Mouse (Mus musculus): ENCODE measurements around the gene Kif26b. TPM values are rescaled to one million over a fixed set of nuclear protein-coding genes. Genes with fewer than 3 reads are reported as not detected.

Kif26b gene
- polyA plus RNA-seq, 1 experiment from 2014 or later, result 4.7 TPM

- Histone ChIP-seq H3K27me3 (ENCODE audit: poor library complexity, severe bottlenecking) (no peaks in the 10 kb centered on the region), H3K27ac (no peak overlapping the region), H3K9me3 (peaks cover 4% of the 10 kb centered on the region; the same call in 1 of the 2 replicates), H3K36me3 (replicated peaks) (no peaks in the 10 kb centered on the region), H3K4me1 (no peaks in the 10 kb centered on the region; the same call in 1 of the 2 replicates), H3K4me3 (no peak overlapping the region)
- WGBS, result 89% methylated on average over 9 of the region's 9 CpGs
- DNase-seq (ENCODE audit: extremely low spot score, low spot score), result no peak
Observed at GRCm38 (mm10) chr1:178749786-178750185, 220.9 kb downstream of the Kif26b start.

- 62% methylated on average over 3 of the region's 3 CpGs for WGBS
- Histone ChIP-seq H3K27me3 (ENCODE audit: poor library complexity, severe bottlenecking) (no peaks in the 10 kb centered on the region), H3K4me1 (no peaks in the 10 kb centered on the region), H3K36me3 (replicated peaks) (no peaks in the 10 kb centered on the region), H3K9me3 (no peaks in the 10 kb centered on the region), H3K4me3 (no peak overlapping the region), H3K27ac (no peak overlapping the region)
- no peak for DNase-seq (ENCODE audit: extremely low spot score, low spot score)
Observed at GRCm38 (mm10) chr1:178758441-178758840, 229.5 kb downstream of the Kif26b start.

- no peak overlapping the region for H3K27ac ChIP-seq
- no peak for DNase-seq (ENCODE audit: extremely low spot score, low spot score)
- WGBS, result 86% methylated on average over 3 of the region's 3 CpGs
- H3K9me3 ChIP-seq, result no peaks in the 10 kb centered on the region
- H3K4me1 ChIP-seq, result no peaks in the 10 kb centered on the region
- no peak overlapping the region for H3K4me3 ChIP-seq
- H3K36me3 ChIP-seq (replicated peaks), result no peaks in the 10 kb centered on the region
- no peaks in the 10 kb centered on the region for H3K27me3 ChIP-seq (ENCODE audit: poor library complexity, severe bottlenecking)
Observed at GRCm38 (mm10) chr1:178762125-178762741, 233.3 kb downstream of the Kif26b start.

GRCm38 (mm10) chr1:178764914-178765313 lies 236.0 kb downstream of the Kif26b start:
- no peak overlapping the region for H3K27ac ChIP-seq
- no peak overlapping the region for H3K4me3 ChIP-seq
- 87% methylated on average over 4 of the region's 4 CpGs for WGBS
- no peaks in the 10 kb centered on the region for H3K27me3 ChIP-seq (ENCODE audit: poor library complexity, severe bottlenecking)
- no peaks in the 10 kb centered on the region for H3K36me3 ChIP-seq (replicated peaks)
- H3K4me1 ChIP-seq, result no peaks in the 10 kb centered on the region
- DNase-seq (ENCODE audit: extremely low spot score, low spot score), result no peak
- H3K9me3 ChIP-seq, result no peaks in the 10 kb centered on the region

GRCm38 (mm10) chr1:178765650-178766049 lies 236.7 kb downstream of the Kif26b start:
- Histone ChIP-seq H3K4me1 (no peaks in the 10 kb centered on the region), H3K27ac (no peak overlapping the region), H3K9me3 (no peaks in the 10 kb centered on the region), H3K27me3 (ENCODE audit: poor library complexity, severe bottlenecking) (no peaks in the 10 kb centered on the region), H3K4me3 (no peak overlapping the region), H3K36me3 (replicated peaks) (no peaks in the 10 kb centered on the region)
- no peak for DNase-seq (ENCODE audit: extremely low spot score, low spot score)
- 87% methylated on average over 2 of the region's 2 CpGs for WGBS

GRCm38 (mm10) chr1:178768976-178769375 lies 240.1 kb downstream of the Kif26b start:
- Histone ChIP-seq H3K36me3 (replicated peaks) (no peaks in the 10 kb centered on the region), H3K9me3 (no peaks in the 10 kb centered on the region), H3K27ac (no peak overlapping the region), H3K4me1 (no peaks in the 10 kb centered on the region), H3K27me3 (ENCODE audit: poor library complexity, severe bottlenecking) (no peaks in the 10 kb centered on the region), H3K4me3 (no peak overlapping the region)
- no peak for DNase-seq (ENCODE audit: extremely low spot score, low spot score)
- WGBS, result 87% methylated on average over 4 of the region's 4 CpGs

- no peak overlapping the region for H3K4me3 ChIP-seq
- H3K9me3 ChIP-seq, result no peaks in the 10 kb centered on the region
- DNase-seq (ENCODE audit: extremely low spot score, low spot score), result no peak
- no peak overlapping the region for H3K27ac ChIP-seq
- no peaks in the 10 kb centered on the region for H3K27me3 ChIP-seq (ENCODE audit: poor library complexity, severe bottlenecking)
- no peaks in the 10 kb centered on the region for H3K4me1 ChIP-seq
- H3K36me3 ChIP-seq (replicated peaks), result no peaks in the 10 kb centered on the region
- 88% methylated on average over 6 of the region's 6 CpGs for WGBS
Observed at GRCm38 (mm10) chr1:178769988-178770387, 241.1 kb downstream of the Kif26b start.

- Histone ChIP-seq H3K27me3 (ENCODE audit: poor library complexity, severe bottlenecking) (no peaks in the 10 kb centered on the region), H3K9me3 (no peaks in the 10 kb centered on the region), H3K4me3 (no peak overlapping the region), H3K27ac (no peak overlapping the region), H3K36me3 (replicated peaks) (no peaks in the 10 kb centered on the region), H3K4me1 (no peaks in the 10 kb centered on the region)
- WGBS, result 80% methylated on average over 5 of the region's 7 CpGs
- no peak for DNase-seq (ENCODE audit: extremely low spot score, low spot score)
Observed at GRCm38 (mm10) chr1:178770626-178771362, 241.9 kb downstream of the Kif26b start.

- 0 out of 2 replicates have a peak, but pooled peaks cover 4% of the 10 kb centered on the region for H3K4me1 ChIP-seq
- WGBS, result 27% methylated on average over 2 of the region's 2 CpGs
- DNase-seq (ENCODE audit: extremely low spot score, low spot score), result no peak
- H3K36me3 ChIP-seq (replicated peaks), result no peaks in the 10 kb centered on the region
- H3K9me3 ChIP-seq, result no peaks in the 10 kb centered on the region; the same call in 1 of the 2 replicates
- no peak overlapping the region for H3K4me3 ChIP-seq
- H3K27ac ChIP-seq, result no peak overlapping the region
- no peaks in the 10 kb centered on the region for H3K27me3 ChIP-seq (ENCODE audit: poor library complexity, severe bottlenecking)
Observed at GRCm38 (mm10) chr1:178779742-178780141, 250.8 kb downstream of the Kif26b start.

GRCm38 (mm10) chr1:178784043-178784442 lies 255.1 kb downstream of the Kif26b start:
- no peaks in the 10 kb centered on the region for H3K27me3 ChIP-seq (ENCODE audit: poor library complexity, severe bottlenecking)
- H3K9me3 ChIP-seq, result no peaks in the 10 kb centered on the region
- no peak overlapping the region for H3K4me3 ChIP-seq
- no peak overlapping the region for H3K27ac ChIP-seq
- whole genome bisulfite sequencing, result 93% methylated on average over 6 of the region's 6 CpGs
- H3K4me1 ChIP-seq, result 0 out of 2 replicates have a peak, but pooled peaks cover 4% of the 10 kb centered on the region
- no peak for DNase-seq (ENCODE audit: extremely low spot score, low spot score)
- H3K36me3 ChIP-seq (replicated peaks), result no peaks in the 10 kb centered on the region

- Histone ChIP-seq H3K27ac (no peak overlapping the region), H3K9me3 (no peaks in the 10 kb centered on the region)
- 67% methylated on average over 1 of the region's 1 CpGs for WGBS
Observed at GRCm38 (mm10) chr1:178791266-178791665, 262.3 kb downstream of the Kif26b start.

GRCm38 (mm10) chr1:178792726-178793125 lies 263.8 kb downstream of the Kif26b start:
- H3K9me3 ChIP-seq, result no peaks in the 10 kb centered on the region
- H3K4me3 ChIP-seq, result no peak overlapping the region
- H3K4me1 ChIP-seq, result 0 out of 2 replicates have a peak, but pooled peaks cover 3% of the 10 kb centered on the region
- no peaks in the 10 kb centered on the region for H3K27me3 ChIP-seq (ENCODE audit: poor library complexity, severe bottlenecking)
- no peak overlapping the region for H3K27ac ChIP-seq
- no peaks in the 10 kb centered on the region for H3K36me3 ChIP-seq (replicated peaks)
- 87% methylated on average over 5 of the region's 5 CpGs for WGBS
- DNase-seq (ENCODE audit: extremely low spot score, low spot score), result no peak

More at GRCm38 (mm10) chr1:178791266-178791665, 262.3 kb downstream of the Kif26b start:
- no peak for DNase-seq (ENCODE audit: extremely low spot score, low spot score)
- Histone ChIP-seq H3K27me3 (ENCODE audit: poor library complexity, severe bottlenecking) (no peaks in the 10 kb centered on the region), H3K36me3 (replicated peaks) (no peaks in the 10 kb centered on the region), H3K4me3 (no peak overlapping the region), H3K4me1 (no peaks in the 10 kb centered on the region)

- no peak overlapping the region for H3K4me3 ChIP-seq
- H3K27me3 ChIP-seq (ENCODE audit: poor library complexity, severe bottlenecking), result no peaks in the 10 kb centered on the region
- H3K27ac ChIP-seq, result no peak overlapping the region
- no peaks in the 10 kb centered on the region for H3K9me3 ChIP-seq
- DNase-seq (ENCODE audit: extremely low spot score, low spot score), result no peak
- H3K36me3 ChIP-seq (replicated peaks), result no peaks in the 10 kb centered on the region
- peaks cover 22% of the 10 kb centered on the region for H3K4me1 ChIP-seq
- WGBS, result 95% methylated on average over 7 of the region's 7 CpGs
Observed at GRCm38 (mm10) chr1:178794866-178795265, 265.9 kb downstream of the Kif26b start.
